Mouse (Mus musculus) bone marrow, adult 2 months (tissue): ENCODE measurements around the gene Adgrd1.

Experiments used
- CTCF ChIP-seq: fragments of 200-500 bp; IDR thresholded peaks from 2 replicates; pipeline ENCODE4 v1.5.1; 2011; ENCODE audit warnings: low read length, control low read depth; ENCODE audit not compliant: control insufficient read depth, insufficient read depth
- POLR2A ChIP-seq: fragments of 200-500 bp; IDR thresholded peaks from 2 replicates; pipeline ENCODE4 v1.6.1; 2011; ENCODE audit warnings: low read depth, mild to moderate bottlenecking, control low read depth, low read length, borderline replicate concordance; ENCODE audit not compliant: control insufficient read depth

DNA sequence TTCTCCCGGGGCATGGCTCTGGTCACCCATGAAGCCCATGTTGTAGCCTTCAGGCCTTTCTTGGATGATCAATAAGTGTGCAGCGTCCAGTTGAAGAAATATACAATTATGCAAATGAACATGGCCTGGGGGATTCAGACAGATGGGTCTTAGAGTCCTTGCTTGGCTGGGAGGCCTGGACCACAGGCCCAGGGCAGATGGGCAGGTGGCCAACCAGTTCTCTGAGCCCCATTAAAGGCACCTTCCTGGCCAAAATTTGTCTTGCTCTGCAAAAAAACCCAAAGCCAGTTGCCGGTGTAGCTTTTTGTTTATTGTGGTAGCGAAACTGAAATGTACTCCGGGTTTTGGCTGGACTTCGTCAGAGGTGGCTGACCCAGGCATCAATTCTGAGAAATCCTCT is 92.5 kb downstream of the Adgrd1 start:
- TF ChIP-seq POLR2A (no peak), CTCF (no peak)
